Mouse (Mus musculus): ENCODE data around the gene Kiss1. TPM values are rescaled to one million over a fixed set of nuclear protein-coding genes. Genes with fewer than 3 reads are reported as not detected.

Kiss1 gene
- not detected in 2 replicates for polyA plus RNA-seq (2014; fragmentation: Nextera tagmentation; extraction: Ambion mirVana)

DNA sequence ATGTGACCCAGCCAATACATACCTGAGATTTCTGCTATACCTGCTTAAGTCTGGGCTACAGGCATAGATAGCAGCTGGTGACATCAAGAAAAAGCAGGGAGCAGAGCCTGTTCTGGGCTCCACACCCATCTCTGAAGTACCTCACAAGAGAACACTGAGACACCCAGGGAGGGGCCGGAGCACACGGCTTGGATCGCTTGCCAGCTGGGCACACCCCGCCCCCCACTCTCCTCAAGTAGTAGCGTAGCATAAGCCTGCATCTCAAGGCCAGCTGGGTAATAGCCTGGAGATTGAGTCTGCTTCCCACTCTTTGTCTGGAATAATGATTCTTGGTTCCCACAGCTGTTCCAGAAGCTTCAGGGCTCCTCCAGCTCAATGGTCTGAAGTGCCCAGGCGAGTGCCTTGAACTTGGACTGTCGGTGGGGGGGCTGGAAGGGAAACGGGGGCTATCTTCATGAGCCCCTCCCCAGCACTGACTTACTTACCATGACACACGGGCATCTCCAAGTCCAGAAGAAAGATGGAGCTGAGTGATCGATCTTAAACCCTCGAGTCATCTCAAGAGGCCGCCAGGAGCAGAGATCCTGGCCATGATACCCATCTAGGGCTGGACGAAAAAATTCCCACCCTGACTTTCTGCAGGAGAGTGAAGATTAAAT is at the start of gene Kiss1:
Gene Kiss1 (plus strand): TSS at position 609 of the 659 bp plus-strand sequence.
- no peaks in the 10 kb centered on the region for H3K36me3 ChIP-seq (replicated peaks; ENCODE audit: control insufficient read depth, insufficient read depth, low read depth, low read length)
- ATAC-seq (replicated peaks; ENCODE audit: insufficient number of reproducible peaks, low FRiP score, low TSS enrichment, low read depth) (no peak), DNase-seq (ENCODE audit: low spot score) (no peak)
- H3K27ac ChIP-seq (replicated peaks; ENCODE audit: low read depth, low read length) = no peak within 1 kb of the TSS
- H3K9ac ChIP-seq (replicated peaks; ENCODE audit: low read length) = no peak within 1 kb of the TSS
- no peak within 1 kb of the TSS for H3K4me3 ChIP-seq (ENCODE audit: low read depth, low read length)
- no peaks in the 10 kb centered on the region for H3K27me3 ChIP-seq (ENCODE audit: control insufficient read depth, insufficient read depth, low read length)
- H3K4me2 ChIP-seq (ENCODE audit: low read depth, low read length) = no peak within 1 kb of the TSS
- no peaks in the 10 kb centered on the region for H3K4me1 ChIP-seq (ENCODE audit: control insufficient read depth, insufficient read depth, low read length)
- 84% methylated on average over 13 of the region's 13 CpGs for WGBS
- no peaks in the 10 kb centered on the region for H3K9me3 ChIP-seq (replicated peaks; ENCODE audit: control insufficient read depth, low read length)

- Histone ChIP-seq H3K4me1 (ENCODE audit: control insufficient read depth, insufficient read depth, low read length) (0 out of 2 replicates have a peak, but pooled peaks cover 3% of the 10 kb centered on the region), H3K36me3 (replicated peaks; ENCODE audit: control insufficient read depth, insufficient read depth, low read depth, low read length) (no peaks in the 10 kb centered on the region; the same call in 1 of the 2 replicates), H3K4me3 (ENCODE audit: low read depth, low read length) (no peak overlapping the region), H3K27ac (replicated peaks; ENCODE audit: low read depth, low read length) (no peak overlapping the region), H3K4me2 (ENCODE audit: low read depth, low read length) (no peak overlapping the region), H3K9me3 (replicated peaks; ENCODE audit: control insufficient read depth, low read length) (no peaks in the 10 kb centered on the region), H3K9ac (replicated peaks; ENCODE audit: low read length) (no peak overlapping the region), H3K27me3 (ENCODE audit: control insufficient read depth, insufficient read depth, low read length) (no peaks in the 10 kb centered on the region)
- WGBS = 86% methylated on average over 19 of the region's 19 CpGs
- DNase-seq (ENCODE audit: low spot score) (no peak), ATAC-seq (replicated peaks; ENCODE audit: insufficient number of reproducible peaks, low FRiP score, low TSS enrichment, low read depth) (no peak)
Observed at GRCm38 (mm10) chr1:133274163-133274562, 47.5 kb upstream of the Kiss1 start.

GRCm38 (mm10) chr1:133276983-133277382 is 44.7 kb upstream of the Kiss1 start:
- WGBS = 80% methylated on average over 5 of the region's 5 CpGs
- Histone ChIP-seq H3K9me3 (replicated peaks; ENCODE audit: control insufficient read depth, low read length) (no peaks in the 10 kb centered on the region), H3K27me3 (ENCODE audit: control insufficient read depth, insufficient read depth, low read length) (no peaks in the 10 kb centered on the region), H3K9ac (replicated peaks; ENCODE audit: low read length) (no peak overlapping the region), H3K27ac (replicated peaks; ENCODE audit: low read depth, low read length) (no peak overlapping the region), H3K4me1 (ENCODE audit: control insufficient read depth, insufficient read depth, low read length) (no peaks in the 10 kb centered on the region), H3K4me3 (ENCODE audit: low read depth, low read length) (no peak overlapping the region), H3K36me3 (replicated peaks; ENCODE audit: control insufficient read depth, insufficient read depth, low read depth, low read length) (no peaks in the 10 kb centered on the region; the same call in 1 of the 2 replicates), H3K4me2 (ENCODE audit: low read depth, low read length) (no peak overlapping the region)
- ATAC-seq (replicated peaks; ENCODE audit: insufficient number of reproducible peaks, low FRiP score, low TSS enrichment, low read depth) (no peak), DNase-seq (ENCODE audit: low spot score) (no peak)

GRCm38 (mm10) chr1:133278539-133278938 is 43.1 kb upstream of the Kiss1 start:
- H3K27ac ChIP-seq (replicated peaks; ENCODE audit: low read depth, low read length) = no peak overlapping the region
- H3K9me3 ChIP-seq (replicated peaks; ENCODE audit: control insufficient read depth, low read length) = no peaks in the 10 kb centered on the region
- H3K36me3 ChIP-seq (replicated peaks; ENCODE audit: control insufficient read depth, insufficient read depth, low read depth, low read length) = no peaks in the 10 kb centered on the region; the same call in 1 of the 2 replicates
- H3K4me3 ChIP-seq (ENCODE audit: low read depth, low read length) = no peak overlapping the region
- H3K4me1 ChIP-seq (ENCODE audit: control insufficient read depth, insufficient read depth, low read length) = no peaks in the 10 kb centered on the region
- no peaks in the 10 kb centered on the region for H3K27me3 ChIP-seq (ENCODE audit: control insufficient read depth, insufficient read depth, low read length)
- DNase-seq (ENCODE audit: low spot score) (no peak), ATAC-seq (replicated peaks; ENCODE audit: insufficient number of reproducible peaks, low FRiP score, low TSS enrichment, low read depth) (no peak)
- WGBS = 70% methylated on average over 6 of the region's 6 CpGs
- H3K4me2 ChIP-seq (ENCODE audit: low read depth, low read length) = no peak overlapping the region
- H3K9ac ChIP-seq (replicated peaks; ENCODE audit: low read length) = no peak overlapping the region

GRCm38 (mm10) chr1:133278946-133279631 is 42.6 kb upstream of the Kiss1 start:
- H3K9ac ChIP-seq (replicated peaks; ENCODE audit: low read length) = no peak overlapping the region
- H3K27me3 ChIP-seq (ENCODE audit: control insufficient read depth, insufficient read depth, low read length) = no peaks in the 10 kb centered on the region
- H3K4me3 ChIP-seq (ENCODE audit: low read depth, low read length) = no peak overlapping the region
- WGBS = 80% methylated on average over 12 of the region's 15 CpGs
- DNase-seq (ENCODE audit: low spot score) (no peak), ATAC-seq (replicated peaks; ENCODE audit: insufficient number of reproducible peaks, low FRiP score, low TSS enrichment, low read depth) (no peak)
- H3K4me1 ChIP-seq (ENCODE audit: control insufficient read depth, insufficient read depth, low read length) = no peaks in the 10 kb centered on the region
- H3K27ac ChIP-seq (replicated peaks; ENCODE audit: low read depth, low read length) = no peak overlapping the region
- no peaks in the 10 kb centered on the region for H3K9me3 ChIP-seq (replicated peaks; ENCODE audit: control insufficient read depth, low read length)
- H3K4me2 ChIP-seq (ENCODE audit: low read depth, low read length) = no peak overlapping the region
- H3K36me3 ChIP-seq (replicated peaks; ENCODE audit: control insufficient read depth, insufficient read depth, low read depth, low read length) = no peaks in the 10 kb centered on the region; the same call in 1 of the 2 replicates

DNA sequence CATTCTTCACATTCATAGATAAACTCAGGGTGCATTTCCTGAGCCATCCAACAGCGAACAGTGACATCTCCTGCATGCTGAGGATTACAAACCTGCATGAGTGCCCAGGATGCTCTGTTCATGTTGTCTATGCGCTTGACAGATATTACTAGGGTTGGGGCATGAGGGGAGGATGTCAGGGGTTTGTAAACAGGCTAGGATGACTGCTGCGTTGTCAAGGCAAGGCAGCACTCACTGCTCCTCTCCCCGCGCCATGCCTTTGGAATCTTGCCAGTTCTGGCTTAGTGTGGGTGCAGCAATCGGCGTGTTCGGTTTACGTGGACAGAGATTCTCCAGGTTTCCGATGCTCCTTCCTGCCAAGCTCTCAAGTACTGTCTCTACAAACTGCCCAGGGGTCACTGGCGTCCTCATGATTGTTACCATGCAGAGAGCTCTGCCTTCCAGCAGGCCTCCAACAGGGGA is 42.0 kb upstream of the Kiss1 start:
- no peak for ATAC-seq (replicated peaks; ENCODE audit: insufficient number of reproducible peaks, low FRiP score, low TSS enrichment, low read depth)
- no peak overlapping the region for H3K27ac ChIP-seq (replicated peaks; ENCODE audit: low read depth, low read length)

DNA sequence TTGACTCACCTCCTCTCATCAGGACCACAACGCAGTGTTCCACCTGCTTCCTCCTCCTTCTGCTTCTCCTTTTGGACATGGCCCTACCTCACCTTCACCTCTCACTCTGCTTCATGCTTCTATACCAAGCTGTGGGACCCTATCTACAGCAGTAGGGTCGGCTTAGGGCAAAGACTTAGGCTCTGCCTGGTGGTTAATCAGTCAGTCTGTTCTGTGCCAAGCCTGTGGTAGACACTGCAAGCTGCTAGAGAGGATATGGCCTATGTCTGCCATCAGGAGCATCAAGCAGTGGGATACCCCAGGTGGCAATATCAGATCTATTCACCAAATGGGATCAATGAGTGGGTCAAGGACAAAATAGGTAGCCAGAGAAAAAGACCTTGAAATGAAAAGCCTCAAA is 41.1 kb upstream of the Kiss1 start:
- DNase-seq (ENCODE audit: low spot score) = no peak
- no peaks in the 10 kb centered on the region for H3K36me3 ChIP-seq (replicated peaks; ENCODE audit: control insufficient read depth, insufficient read depth, low read depth, low read length)
- no peaks in the 10 kb centered on the region for H3K9me3 ChIP-seq (replicated peaks; ENCODE audit: control insufficient read depth, low read length)
- no peak overlapping the region for H3K9ac ChIP-seq (replicated peaks; ENCODE audit: low read length)
- no peaks in the 10 kb centered on the region for H3K4me1 ChIP-seq (ENCODE audit: control insufficient read depth, insufficient read depth, low read length)
- no peak overlapping the region for H3K4me2 ChIP-seq (ENCODE audit: low read depth, low read length)
- WGBS = 91% methylated on average over 2 of the region's 2 CpGs
- no peak overlapping the region for H3K4me3 ChIP-seq (ENCODE audit: low read depth, low read length)
- no peak overlapping the region for H3K27ac ChIP-seq (replicated peaks; ENCODE audit: low read depth, low read length)
- H3K27me3 ChIP-seq (ENCODE audit: control insufficient read depth, insufficient read depth, low read length) = no peaks in the 10 kb centered on the region
- no peak for ATAC-seq (replicated peaks; ENCODE audit: insufficient number of reproducible peaks, low FRiP score, low TSS enrichment, low read depth)

More for the DNA sequence above, 42.0 kb upstream of the Kiss1 start:
- no peak overlapping the region for H3K9ac ChIP-seq (replicated peaks; ENCODE audit: low read length)
- no peaks in the 10 kb centered on the region for H3K4me1 ChIP-seq (ENCODE audit: control insufficient read depth, insufficient read depth, low read length)
- DNase-seq (ENCODE audit: low spot score) = no peak
- 86% methylated on average over 11 of the region's 11 CpGs for WGBS
- H3K4me2 ChIP-seq (ENCODE audit: low read depth, low read length) = no peak overlapping the region
- H3K9me3 ChIP-seq (replicated peaks; ENCODE audit: control insufficient read depth, low read length) = no peaks in the 10 kb centered on the region
- no peaks in the 10 kb centered on the region for H3K27me3 ChIP-seq (ENCODE audit: control insufficient read depth, insufficient read depth, low read length)
- H3K36me3 ChIP-seq (replicated peaks; ENCODE audit: control insufficient read depth, insufficient read depth, low read depth, low read length) = no peaks in the 10 kb centered on the region
- H3K4me3 ChIP-seq (ENCODE audit: low read depth, low read length) = no peak overlapping the region

DNA sequence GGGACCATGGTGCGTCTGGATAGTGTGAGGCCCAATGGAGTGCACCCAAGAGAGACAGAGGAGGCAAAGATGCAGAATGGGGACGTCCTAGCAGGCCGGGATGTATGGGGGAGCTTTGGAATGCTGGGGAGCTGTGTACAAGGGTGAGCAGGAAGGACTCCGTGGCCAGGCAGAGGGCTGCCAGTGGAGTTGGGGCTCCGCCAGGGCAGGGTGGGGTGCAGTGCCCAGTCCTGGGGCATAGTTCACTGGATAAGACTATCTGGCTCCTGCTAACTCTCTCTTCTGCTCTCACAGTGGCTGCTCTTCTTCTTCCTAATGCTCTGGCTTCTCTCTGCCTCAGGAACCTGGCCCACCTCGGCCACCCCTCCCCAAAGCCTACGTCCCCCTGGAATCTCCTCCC is 35.8 kb upstream of the Kiss1 start:
- H3K4me3 ChIP-seq (ENCODE audit: low read depth, low read length) = no peak overlapping the region
- no peak overlapping the region for H3K27ac ChIP-seq (replicated peaks; ENCODE audit: low read depth, low read length)
- DNase-seq (ENCODE audit: low spot score) (no peak), ATAC-seq (replicated peaks; ENCODE audit: insufficient number of reproducible peaks, low FRiP score, low TSS enrichment, low read depth) (no peak)
- H3K4me2 ChIP-seq (ENCODE audit: low read depth, low read length) = no peak overlapping the region
- no peak overlapping the region for H3K9ac ChIP-seq (replicated peaks; ENCODE audit: low read length)
- H3K27me3 ChIP-seq (ENCODE audit: control insufficient read depth, insufficient read depth, low read length) = no peaks in the 10 kb centered on the region
- 89% methylated on average over 7 of the region's 7 CpGs for WGBS
- H3K4me1 ChIP-seq (ENCODE audit: control insufficient read depth, insufficient read depth, low read length) = no peaks in the 10 kb centered on the region
- H3K36me3 ChIP-seq (replicated peaks; ENCODE audit: control insufficient read depth, insufficient read depth, low read depth, low read length) = no peaks in the 10 kb centered on the region
- H3K9me3 ChIP-seq (replicated peaks; ENCODE audit: control insufficient read depth, low read length) = no peaks in the 10 kb centered on the region

All from embryonic facial prominence, embryonic 11.5 days (tissue).